Mouse (Mus musculus): Measurements from ENCODE around the gene Etfbkmt. TPM values are rescaled to one million over a fixed set of nuclear protein-coding genes. Genes with fewer than 3 reads are reported as not detected.
"Not testable (repeated sequence)": the region's sequence is repeated elsewhere in the genome, so short reads cannot be mapped to it uniquely, and the experiment has no call there.

Gene Etfbkmt
- polyA plus RNA-seq, 1 experiment from 2014 or later, result 7.4 TPM

DNA sequence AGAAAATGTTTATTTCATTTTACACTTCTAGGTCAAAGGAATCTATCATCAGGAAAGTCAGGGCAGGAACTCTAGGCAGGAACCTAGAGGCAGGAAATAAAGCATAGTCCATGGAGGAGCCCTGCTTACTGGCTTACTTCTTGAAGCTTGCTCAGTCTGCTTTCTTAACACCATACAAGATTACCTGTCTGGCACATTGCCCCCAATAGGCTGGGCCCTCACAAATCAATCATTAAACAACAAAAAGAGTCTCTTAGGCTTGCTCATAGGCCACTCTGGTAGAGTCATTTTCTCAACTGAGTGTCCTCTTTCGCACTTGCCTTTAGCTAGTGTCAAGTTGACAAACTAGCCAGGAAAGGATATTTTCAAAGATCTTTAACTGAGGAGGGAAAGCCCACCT is 5.5 kb downstream of the Etfbkmt start:
- no peak for ATAC-seq
- no peaks in the 10 kb centered on the region for H3K27me3 ChIP-seq (replicated peaks; ENCODE audit: control insufficient read depth, insufficient read depth, low read length)

DNA sequence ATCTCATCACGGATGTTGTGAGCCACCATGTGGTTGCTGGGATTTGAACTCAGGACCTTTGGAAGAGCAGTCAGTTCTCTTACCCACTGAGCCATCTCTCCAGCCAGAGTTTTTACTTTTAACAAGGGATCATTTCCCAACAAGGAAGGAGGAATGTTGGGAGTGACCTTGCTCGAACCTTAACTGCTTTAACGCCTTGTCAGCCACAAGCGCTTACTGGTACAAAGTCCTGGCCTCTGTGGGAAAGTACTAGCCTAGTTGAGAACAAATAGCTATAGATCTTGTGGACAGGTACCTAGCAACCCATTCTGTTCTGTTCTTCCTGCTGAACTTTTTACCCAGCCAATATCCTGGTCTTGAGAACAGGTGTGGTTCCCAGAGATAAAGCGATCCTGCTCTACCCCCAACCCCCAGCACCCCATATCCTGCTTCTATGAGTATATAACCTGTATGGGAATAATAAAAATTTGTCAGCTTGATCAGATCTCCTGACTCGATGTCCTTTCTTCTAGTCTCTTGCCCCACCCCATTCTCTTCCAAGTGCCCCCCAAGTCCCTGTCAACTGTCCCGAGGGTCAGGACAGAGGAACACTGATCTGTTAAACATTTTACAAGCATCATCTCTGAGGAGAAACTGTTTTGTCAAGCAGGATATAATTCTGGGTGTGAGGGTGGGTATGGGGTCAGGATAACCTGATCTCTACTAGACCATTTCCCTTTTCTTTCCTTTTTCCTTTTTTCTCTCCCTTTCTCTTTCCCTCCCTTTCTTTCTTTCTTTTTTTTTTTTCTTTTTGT is 9.0 kb downstream of the Etfbkmt start:
- H3K9me3 ChIP-seq (ENCODE audit: control insufficient read depth, low read length), result no peaks in the 10 kb centered on the region
- H3K9ac ChIP-seq (replicated peaks; ENCODE audit: low read depth, low read length), result no peak overlapping the region
- H3K27me3 ChIP-seq (replicated peaks; ENCODE audit: control insufficient read depth, insufficient read depth, low read length), result no peaks in the 10 kb centered on the region
- no peak overlapping the region for H3K4me2 ChIP-seq (ENCODE audit: low read length)
- no peaks in the 10 kb centered on the region for H3K36me3 ChIP-seq (ENCODE audit: control insufficient read depth, insufficient read depth)
- no peak overlapping the region for H3K4me3 ChIP-seq (replicated peaks; ENCODE audit: low read length)
- ATAC-seq, result no peak
- WGBS, result 91% methylated on average over 7 of the region's 7 CpGs
- no peaks in the 10 kb centered on the region for H3K4me1 ChIP-seq (replicated peaks; ENCODE audit: control insufficient read depth, insufficient read depth, low read length)
- no peak overlapping the region for H3K27ac ChIP-seq (ENCODE audit: low read length)

More for the DNA sequence above, 5.5 kb downstream of the Etfbkmt start:
- peaks cover 6% of the 10 kb centered on the region for H3K4me1 ChIP-seq (replicated peaks; ENCODE audit: control insufficient read depth, insufficient read depth, low read length)
- no peak overlapping the region for H3K9ac ChIP-seq (replicated peaks; ENCODE audit: low read depth, low read length)
- WGBS, result 96% methylated on average over 1 of the region's 1 CpGs
- no peaks in the 10 kb centered on the region for H3K36me3 ChIP-seq (ENCODE audit: control insufficient read depth, insufficient read depth)
- no peak overlapping the region for H3K4me2 ChIP-seq (ENCODE audit: low read length)
- H3K4me3 ChIP-seq (replicated peaks; ENCODE audit: low read length), result no peak overlapping the region
- no peaks in the 10 kb centered on the region for H3K9me3 ChIP-seq (ENCODE audit: control insufficient read depth, low read length)
- no peak overlapping the region for H3K27ac ChIP-seq (ENCODE audit: low read length)

DNA sequence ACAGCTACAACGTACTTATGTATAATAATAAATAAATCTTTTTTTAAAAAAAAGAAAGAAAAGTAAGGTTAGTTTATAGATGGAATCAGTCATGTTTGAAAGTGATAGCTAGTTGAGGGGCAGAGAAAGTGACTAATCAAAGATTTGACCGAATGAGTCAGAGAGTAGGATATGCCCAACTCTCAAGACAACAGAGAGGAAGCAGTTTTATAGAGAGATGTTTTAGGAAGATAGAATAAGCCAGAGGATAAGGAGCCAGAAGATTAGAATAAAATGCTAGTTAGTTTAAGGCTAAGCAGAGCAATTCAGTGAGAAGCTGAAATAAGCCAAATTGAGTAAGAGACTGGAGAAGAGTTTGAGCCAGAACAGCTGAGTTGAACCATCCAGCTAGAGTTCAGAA is 12.5 kb downstream of the Etfbkmt start:
- H3K9ac ChIP-seq (replicated peaks; ENCODE audit: low read depth, low read length), result no peak overlapping the region
- H3K4me3 ChIP-seq (replicated peaks; ENCODE audit: low read length), result no peak overlapping the region
- no peaks in the 10 kb centered on the region for H3K4me1 ChIP-seq (replicated peaks; ENCODE audit: control insufficient read depth, insufficient read depth, low read length)
- no peaks in the 10 kb centered on the region for H3K27me3 ChIP-seq (replicated peaks; ENCODE audit: control insufficient read depth, insufficient read depth, low read length)
- H3K27ac ChIP-seq (ENCODE audit: low read length), result no peak overlapping the region
- no peaks in the 10 kb centered on the region for H3K9me3 ChIP-seq (ENCODE audit: control insufficient read depth, low read length)
- H3K36me3 ChIP-seq (ENCODE audit: control insufficient read depth, insufficient read depth), result peaks cover 9% of the 10 kb centered on the region; the same call in 1 of the 2 replicates
- no peak for ATAC-seq
- H3K4me2 ChIP-seq (ENCODE audit: low read length), result no peak overlapping the region
- WGBS, result 93% methylated on average over 2 of the region's 2 CpGs

DNA sequence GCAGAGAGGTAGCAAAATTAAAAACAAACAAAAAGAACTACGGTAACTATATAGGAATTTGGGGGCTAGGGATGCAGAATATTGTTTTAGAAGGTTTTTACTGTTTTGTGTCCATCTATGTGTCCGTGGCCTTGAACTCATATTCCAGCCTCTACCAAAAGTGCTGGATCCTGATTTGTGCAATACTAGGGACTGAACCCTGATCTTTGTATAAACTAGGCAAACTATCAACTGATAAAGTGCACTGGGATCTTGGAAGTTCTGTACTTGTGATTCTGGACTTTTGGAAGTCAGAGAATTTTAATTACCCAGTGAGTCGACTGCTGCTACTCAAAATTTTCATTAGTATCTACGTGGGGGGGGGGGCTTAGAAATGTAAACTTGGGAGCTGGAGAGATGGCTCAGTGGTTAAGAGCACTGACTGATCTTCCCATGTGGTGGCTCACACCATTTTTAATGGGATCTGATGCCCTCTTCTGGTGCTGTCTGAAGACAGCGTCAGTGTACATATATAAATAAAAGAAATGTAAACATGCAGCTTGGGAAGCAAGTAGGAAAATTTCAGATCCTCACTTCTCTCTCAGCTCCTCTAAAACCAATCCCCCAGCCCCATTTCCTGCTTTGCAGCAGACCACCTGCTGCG is 13.9 kb downstream of the Etfbkmt start:
- Histone ChIP-seq H3K9ac (replicated peaks; ENCODE audit: low read depth, low read length) (no peak overlapping the region), H3K4me3 (replicated peaks; ENCODE audit: low read length) (no peak overlapping the region), H3K4me1 (replicated peaks; ENCODE audit: control insufficient read depth, insufficient read depth, low read length) (no peaks in the 10 kb centered on the region), H3K27me3 (replicated peaks; ENCODE audit: control insufficient read depth, insufficient read depth, low read length) (no peaks in the 10 kb centered on the region), H3K27ac (ENCODE audit: low read length) (no peak overlapping the region), H3K4me2 (ENCODE audit: low read length) (no peak overlapping the region), H3K9me3 (ENCODE audit: control insufficient read depth, low read length) (no peaks in the 10 kb centered on the region), H3K36me3 (ENCODE audit: control insufficient read depth, insufficient read depth) (peaks cover 10% of the 10 kb centered on the region; the same call in 1 of the 2 replicates)
- WGBS, result 42% methylated on average over 6 of the region's 6 CpGs
- ATAC-seq, result no peak

- peaks cover 10% of the 10 kb centered on the region for H3K36me3 ChIP-seq (ENCODE audit: control insufficient read depth, insufficient read depth)
- 12% methylated on average over 8 of the region's 8 CpGs for WGBS
- no peaks in the 10 kb centered on the region for H3K9me3 ChIP-seq (ENCODE audit: control insufficient read depth, low read length)
- H3K4me1 ChIP-seq (replicated peaks; ENCODE audit: control insufficient read depth, insufficient read depth, low read length), result no peaks in the 10 kb centered on the region
- no peak overlapping the region for H3K4me3 ChIP-seq (replicated peaks; ENCODE audit: low read length)
- no peak overlapping the region for H3K4me2 ChIP-seq (ENCODE audit: low read length)
- H3K9ac ChIP-seq (replicated peaks; ENCODE audit: low read depth, low read length), result no peak overlapping the region
- no peak overlapping the region for H3K27ac ChIP-seq (ENCODE audit: low read length)
- ATAC-seq, result no peak
- H3K27me3 ChIP-seq (replicated peaks; ENCODE audit: control insufficient read depth, insufficient read depth, low read length), result no peaks in the 10 kb centered on the region
Observed at GRCm38 (mm10) chr6:149154116-149155030, 14.7 kb downstream of the Etfbkmt start.

- no peak for ATAC-seq
- H3K9me3 ChIP-seq (ENCODE audit: control insufficient read depth, low read length), result no peaks in the 10 kb centered on the region
- no peak overlapping the region for H3K4me3 ChIP-seq (replicated peaks; ENCODE audit: low read length)
- no peak overlapping the region for H3K9ac ChIP-seq (replicated peaks; ENCODE audit: low read depth, low read length)
- no peaks in the 10 kb centered on the region for H3K27me3 ChIP-seq (replicated peaks; ENCODE audit: control insufficient read depth, insufficient read depth, low read length)
- H3K4me2 ChIP-seq (ENCODE audit: low read length), result no peak overlapping the region
- H3K27ac ChIP-seq (ENCODE audit: low read length), result no peak overlapping the region
- WGBS, result 80% methylated on average over 3 of the region's 3 CpGs
- H3K36me3 ChIP-seq (ENCODE audit: control insufficient read depth, insufficient read depth), result peaks cover 10% of the 10 kb centered on the region
- no peaks in the 10 kb centered on the region for H3K4me1 ChIP-seq (replicated peaks; ENCODE audit: control insufficient read depth, insufficient read depth, low read length)
Observed at GRCm38 (mm10) chr6:149155031-149155841, 15.6 kb downstream of the Etfbkmt start.

GRCm38 (mm10) chr6:149167038-149167437 is 27.4 kb downstream of the Etfbkmt start:
- H3K4me2 ChIP-seq (ENCODE audit: low read length); H3K27me3 ChIP-seq (replicated peaks; ENCODE audit: control insufficient read depth, insufficient read depth, low read length); H3K9ac ChIP-seq (replicated peaks; ENCODE audit: low read depth, low read length); H3K4me1 ChIP-seq (replicated peaks; ENCODE audit: control insufficient read depth, insufficient read depth, low read length); H3K9me3 ChIP-seq (ENCODE audit: control insufficient read depth, low read length); H3K27ac ChIP-seq (ENCODE audit: low read length); ATAC-seq; H3K4me3 ChIP-seq (replicated peaks; ENCODE audit: low read length): not testable (repeated sequence)
- peaks cover 20% of the 10 kb centered on the region for H3K36me3 ChIP-seq (ENCODE audit: control insufficient read depth, insufficient read depth)
- WGBS, result 94% methylated on average over 3 of the region's 4 CpGs

DNA sequence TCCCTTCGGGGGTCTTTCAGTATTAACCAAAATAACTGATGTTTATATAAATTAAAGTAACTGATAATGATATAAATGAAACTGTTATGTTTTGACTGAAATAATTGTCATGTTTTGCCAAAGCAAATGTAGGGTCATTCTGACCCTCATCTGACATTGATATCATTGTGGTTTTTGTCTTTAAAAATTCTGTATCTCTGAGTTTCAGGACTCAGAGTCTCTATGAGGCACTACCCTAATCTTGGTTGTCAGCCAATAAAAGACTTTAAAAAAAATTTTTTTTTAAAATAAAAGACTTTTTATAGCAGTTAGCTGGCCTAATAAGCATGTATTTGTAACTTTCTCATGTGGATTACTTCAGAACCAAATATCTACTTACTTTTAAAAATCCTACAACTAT is 28.0 kb downstream of the Etfbkmt start:
- H3K4me3 ChIP-seq (replicated peaks; ENCODE audit: low read length), result no peak overlapping the region
- H3K27me3 ChIP-seq (replicated peaks; ENCODE audit: control insufficient read depth, insufficient read depth, low read length), result no peaks in the 10 kb centered on the region
- 100% methylated on average over 1 of the region's 1 CpGs for WGBS
- H3K4me1 ChIP-seq (replicated peaks; ENCODE audit: control insufficient read depth, insufficient read depth, low read length), result no peaks in the 10 kb centered on the region
- H3K9me3 ChIP-seq (ENCODE audit: control insufficient read depth, low read length), result no peaks in the 10 kb centered on the region
- no peak overlapping the region for H3K4me2 ChIP-seq (ENCODE audit: low read length)
- H3K27ac ChIP-seq (ENCODE audit: low read length), result no peak overlapping the region
- peaks cover 19% of the 10 kb centered on the region for H3K36me3 ChIP-seq (ENCODE audit: control insufficient read depth, insufficient read depth)
- no peak overlapping the region for H3K9ac ChIP-seq (replicated peaks; ENCODE audit: low read depth, low read length)
- no peak for ATAC-seq
